Mouse (Mus musculus): ENCODE measurements around the gene Lmntd2.

- no peak for TF ChIP-seq EP300 (IDR thresholded peaks at IDR 0.05; ENCODE audit: low read depth)
- TF ChIP-seq CTCF (IDR thresholded peaks at IDR 0.05; ENCODE audit: low read depth), result no peak
Observed at GRCm38 (mm10) chr7:141215880-141216733, 2.2 kb upstream of the Lmntd2 start.
